Mouse (Mus musculus) liver, embryonic 15.5 days (tissue): Measurements from ENCODE around the gene Treh. TPM values are rescaled to one million over a fixed set of nuclear protein-coding genes. Genes with fewer than 3 reads are reported as not detected.

Experiments used
- ATAC-seq: fragments of 200-750 bp; cut with Nextera tagmentation; 2 replicates; pipeline ENCODE4 v1.8.0; 2017; ENCODE audit warnings: moderate number of reproducible peaks, mild to moderate bottlenecking, moderate library complexity; ENCODE audit not compliant: insufficient read depth
- H3K27ac ChIP-seq: fragments of 300-500 bp; sonication (generic); replicated peaks from 2 replicates; pipeline ENCODE4 v1.5.1; 2015; ENCODE audit warnings: mild to moderate bottlenecking, inconsistent platforms
- H3K27me3 ChIP-seq: fragments of 300-500 bp; sonication (generic); 2 replicates; pipeline ENCODE4 v1.6.1; 2015; ENCODE audit warnings: mild to moderate bottlenecking, inconsistent platforms
- H3K36me3 ChIP-seq: fragments of 300-500 bp; sonication (generic); replicated peaks from 2 replicates; pipeline ENCODE4 v1.6.1; 2015; ENCODE audit warnings: moderate library complexity, mild to moderate bottlenecking, inconsistent platforms
- H3K4me1 ChIP-seq: fragments of 300-500 bp; sonication (generic); replicated peaks from 2 replicates; pipeline ENCODE4 v1.6.1; 2015; ENCODE audit warnings: inconsistent platforms
- H3K4me2 ChIP-seq: fragments of 300-500 bp; sonication (generic); 2 replicates; pipeline ENCODE4 v1.6.1; 2015; ENCODE audit warnings: moderate library complexity, mild to moderate bottlenecking, inconsistent platforms
- H3K4me3 ChIP-seq: fragments of 300-500 bp; sonication (generic); replicated peaks from 2 replicates; pipeline ENCODE4 v1.5.1; 2015; ENCODE audit warnings: mild to moderate bottlenecking, inconsistent platforms
- H3K9ac ChIP-seq: fragments of 300-500 bp; sonication (generic); 2 replicates; pipeline ENCODE4 v1.6.1; 2015; ENCODE audit warnings: moderate library complexity, mild to moderate bottlenecking, inconsistent platforms
- H3K9me3 ChIP-seq: fragments of 300-500 bp; sonication (generic); replicated peaks from 2 replicates; pipeline ENCODE4 v1.6.1; 2016; ENCODE audit warnings: inconsistent platforms
- WGBS: fragments of 180-500 bp; shearing (Covaris S2); methylation state at CpG from one replicate; pipeline ENCODE4 v1.1.7; 2015; ENCODE audit warnings: mixed read lengths; ENCODE audit not compliant: insufficient replicate concordance; 5-methylcytosine and 5-hydroxymethylcytosine counted together
- polyA plus RNA-seq: library from polyadenylated mRNA; unstranded; fragments of >200 nt; fragmentation: Nextera tagmentation; extraction: Ambion mirVana; gene quantifications from 2 replicates; pipeline ENCODE4 v1.2.1, GENCODE M21; 2015

The Treh gene
- polyA plus RNA-seq, 1 experiment from 2014 or later: not detected

- no peaks in the 10 kb centered on the region for H3K27me3 ChIP-seq
- no peak overlapping the region for H3K4me2 ChIP-seq
- H3K9ac ChIP-seq: no peak overlapping the region
- H3K4me1 ChIP-seq: no peaks in the 10 kb centered on the region
- no peaks in the 10 kb centered on the region for H3K9me3 ChIP-seq
- H3K36me3 ChIP-seq: no peaks in the 10 kb centered on the region
- 68% methylated on average over 2 of the region's 2 CpGs for WGBS
- no peak for ATAC-seq
- no peak overlapping the region for H3K4me3 ChIP-seq
- no peak overlapping the region for H3K27ac ChIP-seq
Observed at GRCm38 (mm10) chr9:44678288-44678871, 5.3 kb downstream of the Treh start.

- WGBS: 56% methylated on average over 5 of the region's 5 CpGs
- ATAC-seq: no peak
Observed at GRCm38 (mm10) chr9:44679565-44679964, 6.5 kb downstream of the Treh start.

GRCm38 (mm10) chr9:44683046-44683445 lies 10.0 kb downstream of the Treh start:
- H3K9me3 ChIP-seq: no peaks in the 10 kb centered on the region
- no peaks in the 10 kb centered on the region for H3K4me1 ChIP-seq
- no peak overlapping the region for H3K9ac ChIP-seq
- no peaks in the 10 kb centered on the region for H3K36me3 ChIP-seq
- no peak for ATAC-seq
- no peaks in the 10 kb centered on the region for H3K27me3 ChIP-seq
- 72% methylated on average over 8 of the region's 8 CpGs for WGBS
- H3K4me3 ChIP-seq: no peak overlapping the region
- no peak overlapping the region for H3K4me2 ChIP-seq
- H3K27ac ChIP-seq: no peak overlapping the region

More at GRCm38 (mm10) chr9:44679565-44679964, 6.5 kb downstream of the Treh start:
- H3K4me3 ChIP-seq: no peak overlapping the region
- H3K27me3 ChIP-seq: no peaks in the 10 kb centered on the region
- H3K9ac ChIP-seq: no peak overlapping the region
- H3K4me1 ChIP-seq: no peaks in the 10 kb centered on the region
- H3K4me2 ChIP-seq: no peak overlapping the region
- H3K9me3 ChIP-seq: no peaks in the 10 kb centered on the region
- no peak overlapping the region for H3K27ac ChIP-seq
- H3K36me3 ChIP-seq: no peaks in the 10 kb centered on the region

GRCm38 (mm10) chr9:44685346-44686330 lies 12.6 kb downstream of the Treh start:
- Histone ChIP-seq H3K4me3 (no peak overlapping the region), H3K4me2 (no peak overlapping the region), H3K36me3 (no peaks in the 10 kb centered on the region), H3K9ac (no peak overlapping the region), H3K9me3 (no peaks in the 10 kb centered on the region), H3K4me1 (peaks cover 3% of the 10 kb centered on the region; the same call in 1 of the 2 replicates), H3K27me3 (no peaks in the 10 kb centered on the region), H3K27ac (no peak overlapping the region)
- 40% methylated on average over 14 of the region's 14 CpGs for WGBS
- ATAC-seq: 0 out of 2 replicates have a peak, but pooled peaks have one; percentile 14

- no peak overlapping the region for H3K4me3 ChIP-seq
- H3K27me3 ChIP-seq: no peaks in the 10 kb centered on the region
- H3K27ac ChIP-seq: no peak overlapping the region
- 61% methylated on average over 5 of the region's 5 CpGs for WGBS
- H3K9me3 ChIP-seq: no peaks in the 10 kb centered on the region
- ATAC-seq: no peak
- H3K36me3 ChIP-seq: no peaks in the 10 kb centered on the region
- no peak overlapping the region for H3K4me2 ChIP-seq
- H3K9ac ChIP-seq: no peak overlapping the region
- H3K4me1 ChIP-seq: peaks cover 12% of the 10 kb centered on the region
Observed at GRCm38 (mm10) chr9:44686638-44687037, 13.6 kb downstream of the Treh start.

GRCm38 (mm10) chr9:44688013-44688412 lies 15.0 kb downstream of the Treh start:
- Histone ChIP-seq H3K4me1 (peaks cover 19% of the 10 kb centered on the region), H3K4me2 (no peak overlapping the region), H3K9ac (no peak overlapping the region), H3K27ac (no peak overlapping the region), H3K4me3 (no peak overlapping the region), H3K27me3 (no peaks in the 10 kb centered on the region), H3K36me3 (no peaks in the 10 kb centered on the region), H3K9me3 (no peaks in the 10 kb centered on the region)
- 75% methylated on average over 9 of the region's 9 CpGs for WGBS
- ATAC-seq: no peak

GRCm38 (mm10) chr9:44690641-44691040 lies 17.6 kb downstream of the Treh start:
- Histone ChIP-seq H3K4me3 (no peak overlapping the region), H3K4me2 (no peak overlapping the region; the same call in 1 of the 2 replicates), H3K27ac (no peak overlapping the region), H3K4me1 (peaks cover 19% of the 10 kb centered on the region), H3K9me3 (no peaks in the 10 kb centered on the region), H3K27me3 (no peaks in the 10 kb centered on the region), H3K36me3 (no peaks in the 10 kb centered on the region), H3K9ac (no peak overlapping the region)
- WGBS: 17% methylated on average over 7 of the region's 7 CpGs
- ATAC-seq: no peak

GRCm38 (mm10) chr9:44691671-44692520 lies 18.9 kb downstream of the Treh start:
- Histone ChIP-seq H3K4me3 (no peak overlapping the region), H3K36me3 (no peaks in the 10 kb centered on the region), H3K27me3 (no peaks in the 10 kb centered on the region), H3K27ac (0 out of 2 replicates have a peak overlapping the region, but pooled peaks have one; percentile 24), H3K4me1 (peaks cover 19% of the 10 kb centered on the region), H3K9me3 (no peaks in the 10 kb centered on the region), H3K9ac (no peak overlapping the region), H3K4me2 (no peak overlapping the region)
- peak; percentile 47 for ATAC-seq
- 54% methylated on average over 21 of the region's 21 CpGs for WGBS

- ATAC-seq: no peak
- no peaks in the 10 kb centered on the region for H3K36me3 ChIP-seq
- H3K4me3 ChIP-seq: no peak overlapping the region
- H3K27me3 ChIP-seq: no peaks in the 10 kb centered on the region
- H3K9ac ChIP-seq: no peak overlapping the region
- WGBS: 74% methylated on average over 11 of the region's 11 CpGs
- no peak overlapping the region for H3K4me2 ChIP-seq
- no peak overlapping the region for H3K27ac ChIP-seq
- peaks cover 19% of the 10 kb centered on the region for H3K4me1 ChIP-seq
- H3K9me3 ChIP-seq: no peaks in the 10 kb centered on the region
Observed at GRCm38 (mm10) chr9:44693071-44693470, 20.0 kb downstream of the Treh start.

GRCm38 (mm10) chr9:44697866-44698265 lies 24.8 kb downstream of the Treh start:
- 85% methylated on average over 16 of the region's 16 CpGs for WGBS
- H3K9me3 ChIP-seq: no peaks in the 10 kb centered on the region
- no peak overlapping the region for H3K9ac ChIP-seq
- ATAC-seq: no peak
- H3K27ac ChIP-seq: no peak overlapping the region
- H3K36me3 ChIP-seq: no peaks in the 10 kb centered on the region
- H3K4me2 ChIP-seq: no peak overlapping the region
- H3K27me3 ChIP-seq: no peaks in the 10 kb centered on the region
- H3K4me1 ChIP-seq: no peaks in the 10 kb centered on the region
- no peak overlapping the region for H3K4me3 ChIP-seq

GRCm38 (mm10) chr9:44699196-44699595 lies 26.2 kb downstream of the Treh start:
- Histone ChIP-seq H3K4me3 (no peak overlapping the region), H3K9me3 (no peaks in the 10 kb centered on the region), H3K4me1 (no peaks in the 10 kb centered on the region), H3K36me3 (no peaks in the 10 kb centered on the region), H3K4me2 (no peak overlapping the region), H3K27me3 (no peaks in the 10 kb centered on the region), H3K27ac (no peak overlapping the region), H3K9ac (no peak overlapping the region)
- WGBS: 76% methylated on average over 10 of the region's 10 CpGs
- ATAC-seq: no peak
